In genomic region chr5:108599923-108600322, GRCm38 (mm10) we compare ENCODE assay signal across 21 mouse cellular contexts. TPM values are rescaled to one million over a fixed set of nuclear protein-coding genes. Genes with fewer than 3 reads are reported as not detected.
A peak's percentile ranks its signal among the peaks of the same experiment; 100 is the strongest.
DNase-seq lines count a peak whose midpoint lies in the region; ATAC-seq and TF ChIP-seq lines count a peak whose summit lies in the region.
"Had no signal": no experiment of that assay in that cellular context is flagged by ENCODE, and none has a peak within 500 bp of the region (broad histone marks: within the 10 kb centered on the region; RNA-seq: fewer than 3 reads in every experiment).

No protein-coding gene starts in this region.

- no peak for TF ChIP-seq CTCF in lung, adult 2 months (IDR thresholded peaks at IDR 0.05; ENCODE audit: insufficient read depth, low read length)
- TF ChIP-seq CTCF in cerebellum, adult 2 months (IDR thresholded peaks at IDR 0.05; ENCODE audit: borderline replicate concordance, insufficient read depth, low read depth, low read length) = no peak

- H3K4me3 ChIP-seq in lung, adult 2 months (replicated peaks; ENCODE audit: extremely low read depth, low read depth, low read length) = no peak overlapping the region
- H3K4me3 ChIP-seq in lung, embryonic 16.5 days (ENCODE audit: low read length) = no peak overlapping the region
- H3K4me3 ChIP-seq in cerebellum, adult 2 months (replicated peaks; ENCODE audit: insufficient read depth, low read depth, low read length) = no peak overlapping the region
- H3K4me3 ChIP-seq: embryonic facial prominence, embryonic 12.5 days; forebrain, embryonic 12.5 days; heart, adult 2 months; hindbrain, embryonic 10.5 days had no signal

- peaks cover 55% of the 10 kb centered on the region for H3K36me3 ChIP-seq in lung, embryonic 16.5 days (ENCODE audit: control insufficient read depth, insufficient read depth, low read length)

- no peaks in the 10 kb centered on the region for H3K27me3 ChIP-seq in lung, embryonic 16.5 days (ENCODE audit: control insufficient read depth, insufficient read depth, low read depth, low read length)
- H3K27me3 ChIP-seq in cerebellum, adult 2 months (ENCODE audit: control insufficient read depth, insufficient read depth, low read length) = no peaks in the 10 kb centered on the region
- H3K27me3 ChIP-seq: embryonic facial prominence, embryonic 12.5 days; forebrain, embryonic 12.5 days had no signal

- no peak for TF ChIP-seq POLR2A in lung, adult 2 months (IDR thresholded peaks at IDR 0.05; ENCODE audit: borderline replicate concordance, extremely low read depth, low read depth, low read length)
- no peak for TF ChIP-seq POLR2A in cerebellum, adult 2 months (IDR thresholded peaks at IDR 0.05; ENCODE audit: borderline replicate concordance, insufficient read depth, low read length)

- H3K9me3 ChIP-seq in lung, embryonic 16.5 days (ENCODE audit: control insufficient read depth, low read length) = no peaks in the 10 kb centered on the region
- H3K9me3 ChIP-seq: embryonic facial prominence, embryonic 12.5 days; forebrain, embryonic 12.5 days; G1E; hindbrain, embryonic 10.5 days had no signal

- DNase-seq in lung, adult 18-20 months = peak; percentile 10 to 37
- DNase-seq in lung, adult 2 months = no peak
- DNase-seq in lung, postnatal 25 days (ENCODE audit: low spot score) = peak; percentile 23
- no peak for DNase-seq in cerebellum, adult 2 months
- no peak for DNase-seq in urinary bladder, postnatal 36 days (ENCODE audit: low spot score in 2 of 2)
- DNase-seq in cerebellum, postnatal 36 days = no peak
- DNase-seq: adrenal gland, postnatal 14 days; B cell, adult 2 months; cerebellum, adult 8-10 months; cerebellum, postnatal 14 days; gastrocnemius, postnatal 25 days; heart, adult 2 months had no signal

- 30% methylated on average over 1 of the region's 1 CpGs for WGBS in lung, adult 2 months
- WGBS in lung, embryonic 16.5 days = 38% methylated on average over 1 of the region's 1 CpGs
- 61% methylated on average over 1 of the region's 1 CpGs for WGBS in cerebellum, adult 2 months

- no peak overlapping the region for H3K4me2 ChIP-seq in lung, embryonic 16.5 days (ENCODE audit: low read depth, low read length)
- H3K4me2 ChIP-seq: embryonic facial prominence, embryonic 12.5 days; forebrain, embryonic 12.5 days; heart, embryonic 11.5 days; hindbrain, embryonic 14.5 days had no signal

- ATAC-seq in lung, embryonic 16.5 days (ENCODE audit: low read depth) = peak; percentile 88
- ATAC-seq: CD4-positive, CD25-positive, alpha-beta regulatory T cell, adult 4 months; forebrain, embryonic 16.5 days had no signal

- no peak overlapping the region for H3K9ac ChIP-seq in lung, embryonic 16.5 days (ENCODE audit: low read length)
- H3K9ac ChIP-seq: embryonic facial prominence, embryonic 12.5 days; forebrain, embryonic 12.5 days; hindbrain, embryonic 14.5 days had no signal

- no peaks in the 10 kb centered on the region for H3K4me1 ChIP-seq in lung, adult 2 months (ENCODE audit: control insufficient read depth, insufficient read depth, low read length)
- H3K4me1 ChIP-seq in lung, embryonic 16.5 days (replicated peaks; ENCODE audit: control insufficient read depth, insufficient read depth, low read length) = no peaks in the 10 kb centered on the region
- no peaks in the 10 kb centered on the region for H3K4me1 ChIP-seq in cerebellum, adult 2 months (ENCODE audit: control insufficient read depth, insufficient read depth, low read length)
- H3K4me1 ChIP-seq: embryonic facial prominence, embryonic 12.5 days; forebrain, embryonic 12.5 days; hindbrain, embryonic 10.5 days had no signal

- peak overlapping the region; percentile 43 for H3K27ac ChIP-seq in lung, embryonic 16.5 days (ENCODE audit: low read length)
- no peak overlapping the region for H3K27ac ChIP-seq in cerebellum, adult 2 months (ENCODE audit: insufficient read depth, low read length)
- H3K27ac ChIP-seq: embryonic facial prominence, embryonic 12.5 days; forebrain, embryonic 12.5 days; heart, adult 2 months; hindbrain, embryonic 10.5 days; hindbrain, embryonic 14.5 days had no signal

RNA-seq across cellular contexts. Expression of gene Gak, which starts 29.6 kb away (rescaled TPM):
- 78.8 and 87.5 TPM in 2 replicates for polyA plus RNA-seq in lung, adult 2 months (2012; rRNA removed)
- polyA plus RNA-seq in lung, embryonic 16.5 days (2015; fragmentation: Nextera tagmentation; extraction: Ambion mirVana) = 51.7 and 57.1 TPM in 2 replicates
- 89.9 and 91.6 TPM in 2 replicates for polyA plus RNA-seq in cerebellum, adult 2 months (2012; rRNA removed)

RNA-seq across cellular contexts. Expression of gene Tmem175, which starts 29.6 kb away (rescaled TPM):
- polyA plus RNA-seq in lung, adult 2 months (2012; rRNA removed) = 32.0 and 50.5 TPM in 2 replicates
- 30.0 and 30.8 TPM in 2 replicates for polyA plus RNA-seq in lung, embryonic 16.5 days (2015; fragmentation: Nextera tagmentation; extraction: Ambion mirVana)
- 50.8 and 52.4 TPM in 2 replicates for polyA plus RNA-seq in cerebellum, adult 2 months (2012; rRNA removed)

RNA-seq across cellular contexts. Expression of gene Cplx1, which starts 50.1 kb away (rescaled TPM):
- 0.05 and 0.19 TPM in 2 replicates for polyA plus RNA-seq in lung, adult 2 months (2012; rRNA removed)
- 0.95 and 1.3 TPM in 2 replicates for polyA plus RNA-seq in lung, embryonic 16.5 days (2015; fragmentation: Nextera tagmentation; extraction: Ambion mirVana)
- 459 and 564 TPM in 2 replicates for polyA plus RNA-seq in cerebellum, adult 2 months (2012; rRNA removed)
- polyA plus RNA-seq: CD4-positive, CD25-positive, alpha-beta regulatory T cell, adult 4 months; G1E had no signal

Comparison
In these comparisons a context has a peak if more than half of its experiments do, and no peak if none do; other contexts are left out.
1. DNase-seq: peak in lung, adult 18-20 months (2 of 2) and lung, postnatal 25 days (single experiment); none in lung, adult 2 months (single experiment), cerebellum, adult 2 months (0 of 2), urinary bladder, postnatal 36 days (0 of 2) and cerebellum, postnatal 36 days (0 of 2).
2. RNA of gene Cplx1, which starts 50.1 kb away (polyA plus RNA-seq): 459 to 564 TPM in cerebellum, adult 2 months; 0.95 to 1.3 TPM in lung, embryonic 16.5 days and 0.05 to 0.19 TPM in lung, adult 2 months; every median in the first group is over 100 times any median in the second.